Mouse (Mus musculus): ENCODE results near the gene Rps6kl1. TPM values are rescaled to one million over a fixed set of nuclear protein-coding genes. Genes with fewer than 3 reads are reported as not detected.

Rps6kl1 gene
- polyA plus RNA-seq, 1 experiment: 0.89 TPM

GRCm38 (mm10) chr12:85142803-85143202 lies 8.3 kb downstream of the Rps6kl1 start:
- WGBS: 19% methylated on average over 4 of the region's 4 CpGs
- Histone ChIP-seq H3K4me1 (ENCODE audit: control insufficient read depth, insufficient read depth, low read length) (no peaks in the 10 kb centered on the region), H3K27me3 (replicated peaks; ENCODE audit: control insufficient read depth, insufficient read depth, low read length) (no peaks in the 10 kb centered on the region), H3K4me3 (ENCODE audit: insufficient read depth, low read depth, low read length) (no peak overlapping the region), H3K36me3 (ENCODE audit: control insufficient read depth, insufficient read depth, low read length) (no peaks in the 10 kb centered on the region), H3K27ac (ENCODE audit: insufficient read depth, low read depth, low read length) (no peak overlapping the region)
- peak; percentile 83 for DNase-seq
- TF ChIP-seq POLR2A (IDR thresholded peaks at IDR 0.05; ENCODE audit: low read depth, low read length): no peak
- peak; percentile 95 for TF ChIP-seq CTCF (conservative IDR thresholded peaks at IDR 0.05; ENCODE audit: insufficient read depth, insufficient read length, low read depth, low read length)

- Histone ChIP-seq H3K27ac (ENCODE audit: insufficient read depth, low read depth, low read length) (no peak overlapping the region), H3K4me1 (ENCODE audit: control insufficient read depth, insufficient read depth, low read length) (no peaks in the 10 kb centered on the region), H3K27me3 (replicated peaks; ENCODE audit: control insufficient read depth, insufficient read depth, low read length) (no peaks in the 10 kb centered on the region), H3K4me3 (ENCODE audit: insufficient read depth, low read depth, low read length) (no peak overlapping the region), H3K36me3 (ENCODE audit: control insufficient read depth, insufficient read depth, low read length) (no peaks in the 10 kb centered on the region)
- DNase-seq: no peak
- WGBS: 87% methylated on average over 6 of the region's 6 CpGs
- no peak for TF ChIP-seq CTCF (conservative IDR thresholded peaks at IDR 0.05; ENCODE audit: insufficient read depth, insufficient read length, low read depth, low read length)
- no peak for TF ChIP-seq POLR2A (IDR thresholded peaks at IDR 0.05; ENCODE audit: low read depth, low read length)
These were observed 10.0 kb downstream of the Rps6kl1 start for GRCm38 (mm10) chr12:85141096-85141495.

- no peak overlapping the region for H3K27ac ChIP-seq (ENCODE audit: insufficient read depth, low read depth, low read length)
- no peak for DNase-seq
- 54% methylated on average over 18 of the region's 18 CpGs for WGBS
- no peaks in the 10 kb centered on the region for H3K36me3 ChIP-seq (ENCODE audit: control insufficient read depth, insufficient read depth, low read length)
- no peaks in the 10 kb centered on the region for H3K27me3 ChIP-seq (replicated peaks; ENCODE audit: control insufficient read depth, insufficient read depth, low read length)
- H3K4me1 ChIP-seq (ENCODE audit: control insufficient read depth, insufficient read depth, low read length): no peaks in the 10 kb centered on the region
- no peak for TF ChIP-seq CTCF (conservative IDR thresholded peaks at IDR 0.05; ENCODE audit: insufficient read depth, insufficient read length, low read depth, low read length)
- TF ChIP-seq POLR2A (IDR thresholded peaks at IDR 0.05; ENCODE audit: low read depth, low read length): no peak
- H3K4me3 ChIP-seq (ENCODE audit: insufficient read depth, low read depth, low read length): no peak overlapping the region
These were observed 10.9 kb downstream of the Rps6kl1 start for GRCm38 (mm10) chr12:85140036-85140701.

- Histone ChIP-seq H3K4me1 (ENCODE audit: control insufficient read depth, insufficient read depth, low read length) (no peaks in the 10 kb centered on the region), H3K27me3 (replicated peaks; ENCODE audit: control insufficient read depth, insufficient read depth, low read length) (no peaks in the 10 kb centered on the region), H3K36me3 (ENCODE audit: control insufficient read depth, insufficient read depth, low read length) (peaks cover 1% of the 10 kb centered on the region; the same call in 1 of the 2 replicates), H3K4me3 (ENCODE audit: insufficient read depth, low read depth, low read length) (no peak overlapping the region), H3K27ac (ENCODE audit: insufficient read depth, low read depth, low read length) (no peak overlapping the region)
- DNase-seq: no peak
- TF ChIP-seq POLR2A (IDR thresholded peaks at IDR 0.05; ENCODE audit: low read depth, low read length) (no peak), CTCF (conservative IDR thresholded peaks at IDR 0.05; ENCODE audit: insufficient read depth, insufficient read length, low read depth, low read length) (no peak)
- WGBS: 82% methylated on average over 4 of the region's 4 CpGs
These were observed 14.4 kb downstream of the Rps6kl1 start for GRCm38 (mm10) chr12:85136627-85137026.

GRCm38 (mm10) chr12:85135513-85136470 lies 15.3 kb downstream of the Rps6kl1 start:
- no peaks in the 10 kb centered on the region for H3K27me3 ChIP-seq (replicated peaks; ENCODE audit: control insufficient read depth, insufficient read depth, low read length)
- WGBS: 70% methylated on average over 19 of the region's 19 CpGs
- no peak overlapping the region for H3K4me3 ChIP-seq (ENCODE audit: insufficient read depth, low read depth, low read length)
- H3K36me3 ChIP-seq (ENCODE audit: control insufficient read depth, insufficient read depth, low read length): peaks cover 3% of the 10 kb centered on the region
- no peak overlapping the region for H3K27ac ChIP-seq (ENCODE audit: insufficient read depth, low read depth, low read length)
- TF ChIP-seq CTCF (conservative IDR thresholded peaks at IDR 0.05; ENCODE audit: insufficient read depth, insufficient read length, low read depth, low read length): no peak
- no peak for TF ChIP-seq POLR2A (IDR thresholded peaks at IDR 0.05; ENCODE audit: low read depth, low read length)
- no peaks in the 10 kb centered on the region for H3K4me1 ChIP-seq (ENCODE audit: control insufficient read depth, insufficient read depth, low read length)
- DNase-seq: no peak

- no peak overlapping the region for H3K27ac ChIP-seq (ENCODE audit: insufficient read depth, low read depth, low read length)
- TF ChIP-seq CTCF (conservative IDR thresholded peaks at IDR 0.05; ENCODE audit: insufficient read depth, insufficient read length, low read depth, low read length) (no peak), POLR2A (IDR thresholded peaks at IDR 0.05; ENCODE audit: low read depth, low read length) (no peak)
- H3K4me3 ChIP-seq (ENCODE audit: insufficient read depth, low read depth, low read length): no peak overlapping the region
- WGBS: 81% methylated on average over 8 of the region's 8 CpGs
- H3K36me3 ChIP-seq (ENCODE audit: control insufficient read depth, insufficient read depth, low read length): peaks cover 13% of the 10 kb centered on the region
- no peak for DNase-seq
- H3K27me3 ChIP-seq (replicated peaks; ENCODE audit: control insufficient read depth, insufficient read depth, low read length): no peaks in the 10 kb centered on the region
- H3K4me1 ChIP-seq (ENCODE audit: control insufficient read depth, insufficient read depth, low read length): no peaks in the 10 kb centered on the region
These were observed 16.8 kb downstream of the Rps6kl1 start for GRCm38 (mm10) chr12:85134043-85134794.

Measured in kidney, adult 2 months (tissue).